Mouse (Mus musculus): ENCODE results near the gene Lrrtm4.

GRCm38 (mm10) chr6:80733416-80733815 is 714.7 kb downstream of the Lrrtm4 start:
- no peak for TF ChIP-seq POLR2A (IDR thresholded peaks at IDR 0.05; ENCODE audit: borderline replicate concordance, insufficient read depth, low read length)
- no peak for TF ChIP-seq CTCF (IDR thresholded peaks at IDR 0.05; ENCODE audit: borderline replicate concordance, insufficient read depth, low read depth, low read length)
